Mouse (Mus musculus): ENCODE results near the gene Gm14214.

Gene Gm14214

GRCm38 (mm10) chr2:154730841-154731240 is 39.0 kb downstream of the Gm14214 start:
- no peak for DNase-seq (ENCODE audit: low spot score)

DNA sequence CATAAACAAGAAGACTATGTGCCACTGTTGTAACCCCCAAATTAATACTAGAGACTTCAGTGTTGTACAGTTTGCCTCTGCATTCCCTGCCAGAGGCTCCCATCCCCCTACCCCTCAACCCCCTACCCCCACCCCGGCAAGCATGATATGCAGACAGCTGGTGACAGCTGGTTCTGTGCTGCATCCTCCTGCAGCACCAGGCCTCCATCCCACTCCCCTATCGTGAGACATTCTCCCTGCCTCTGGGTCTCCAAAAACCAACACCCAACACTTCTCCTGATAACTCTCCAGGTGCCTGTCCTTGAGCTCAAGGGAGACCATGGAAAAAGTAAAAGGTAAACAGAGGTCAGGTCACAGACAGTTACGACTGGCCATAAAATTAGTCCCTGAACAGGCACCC is 40.1 kb downstream of the Gm14214 start:
- DNase-seq (ENCODE audit: low spot score): no peak

- DNase-seq (ENCODE audit: low spot score): no peak
These were observed 46.4 kb downstream of the Gm14214 start for GRCm38 (mm10) chr2:154723473-154723872.

GRCm38 (mm10) chr2:154720315-154720714 is 49.5 kb downstream of the Gm14214 start:
- no peak for DNase-seq (ENCODE audit: low spot score)
